Mouse (Mus musculus): ENCODE results near the gene Cracr2b. TPM values are rescaled to one million over a fixed set of nuclear protein-coding genes. Genes with fewer than 3 reads are reported as not detected.

Gene Cracr2b
- polyA plus RNA-seq, 1 experiment = 20.7 TPM

- Histone ChIP-seq H3K4me3 (replicated peaks; ENCODE audit: control insufficient read depth, low read depth, low read length) (no peak overlapping the region), H3K4me1 (ENCODE audit: control insufficient read depth, insufficient read depth, low read length) (peaks cover 4% of the 10 kb centered on the region), H3K27ac (ENCODE audit: control insufficient read depth, insufficient read depth, low read depth, low read length, poor library complexity) (no peak overlapping the region)
- no peak for TF ChIP-seq POLR2A (IDR thresholded peaks at IDR 0.05; ENCODE audit: borderline replicate concordance, control insufficient read depth, low read depth, low read length)
- TF ChIP-seq CTCF (IDR thresholded peaks at IDR 0.05; ENCODE audit: control insufficient read depth, insufficient read depth, low read length) = no peak
- 82% methylated on average over 7 of the region's 7 CpGs for WGBS
These were observed 41.1 kb downstream of the Cracr2b start for GRCm38 (mm10) chr7:141501820-141502555.

DNA sequence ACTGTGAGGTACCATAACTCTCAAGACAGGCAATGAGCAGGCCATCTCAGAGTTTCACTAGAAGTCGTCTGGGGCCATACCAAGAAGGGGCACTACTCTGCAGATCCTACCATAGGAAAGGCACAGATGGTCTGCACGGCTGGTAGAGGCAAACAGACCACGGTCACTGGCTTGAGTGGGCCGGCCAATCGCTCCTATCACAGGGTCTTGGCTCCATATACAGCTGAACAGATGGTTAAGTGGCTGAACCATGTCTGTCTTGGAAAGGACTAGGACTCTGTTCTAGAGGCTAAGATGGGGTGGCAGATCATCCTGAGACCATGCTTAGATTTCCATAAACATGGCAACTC is 41.6 kb downstream of the Cracr2b start:
- 94% methylated on average over 5 of the region's 5 CpGs for WGBS
- TF ChIP-seq POLR2A (IDR thresholded peaks at IDR 0.05; ENCODE audit: borderline replicate concordance, control insufficient read depth, low read depth, low read length) (no peak), CTCF (IDR thresholded peaks at IDR 0.05; ENCODE audit: control insufficient read depth, insufficient read depth, low read length) (no peak)
- no peak overlapping the region for H3K27ac ChIP-seq (ENCODE audit: control insufficient read depth, insufficient read depth, low read depth, low read length, poor library complexity)
- no peak overlapping the region for H3K4me3 ChIP-seq (replicated peaks; ENCODE audit: control insufficient read depth, low read depth, low read length)
- H3K4me1 ChIP-seq (ENCODE audit: control insufficient read depth, insufficient read depth, low read length) = peaks cover 4% of the 10 kb centered on the region

DNA sequence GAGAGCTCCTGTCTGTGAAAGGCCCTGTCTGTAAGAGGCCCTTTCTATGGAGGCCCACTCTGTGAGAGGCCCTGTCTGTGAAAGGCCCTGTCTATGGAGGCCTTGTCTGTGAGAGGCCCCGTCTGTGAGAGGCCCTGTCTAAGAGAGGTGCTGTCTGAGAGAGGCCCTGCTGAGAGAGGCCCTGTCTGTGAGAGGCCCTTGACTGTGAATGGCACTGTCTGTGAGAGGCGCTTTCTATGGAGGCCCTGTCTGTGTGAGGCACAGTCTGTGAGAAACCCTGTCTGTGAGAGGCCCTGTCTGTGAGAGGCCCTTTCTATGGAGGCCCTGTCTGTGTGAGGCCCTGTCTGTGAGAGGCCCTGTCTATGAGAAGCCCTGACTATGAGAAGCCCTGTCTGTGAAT is 45.4 kb downstream of the Cracr2b start:
- no peak for TF ChIP-seq CTCF (IDR thresholded peaks at IDR 0.05; ENCODE audit: control insufficient read depth, insufficient read depth, low read length)
- no peak for TF ChIP-seq POLR2A (IDR thresholded peaks at IDR 0.05; ENCODE audit: borderline replicate concordance, control insufficient read depth, low read depth, low read length)
- Histone ChIP-seq H3K27ac (ENCODE audit: control insufficient read depth, insufficient read depth, low read depth, low read length, poor library complexity) (peak overlapping the region; percentile 36), H3K4me1 (ENCODE audit: control insufficient read depth, insufficient read depth, low read length) (peaks cover 4% of the 10 kb centered on the region), H3K4me3 (replicated peaks; ENCODE audit: control insufficient read depth, low read depth, low read length) (peak overlapping the region; percentile 54)
- 89% methylated on average over 2 of the region's 2 CpGs for WGBS

DNA sequence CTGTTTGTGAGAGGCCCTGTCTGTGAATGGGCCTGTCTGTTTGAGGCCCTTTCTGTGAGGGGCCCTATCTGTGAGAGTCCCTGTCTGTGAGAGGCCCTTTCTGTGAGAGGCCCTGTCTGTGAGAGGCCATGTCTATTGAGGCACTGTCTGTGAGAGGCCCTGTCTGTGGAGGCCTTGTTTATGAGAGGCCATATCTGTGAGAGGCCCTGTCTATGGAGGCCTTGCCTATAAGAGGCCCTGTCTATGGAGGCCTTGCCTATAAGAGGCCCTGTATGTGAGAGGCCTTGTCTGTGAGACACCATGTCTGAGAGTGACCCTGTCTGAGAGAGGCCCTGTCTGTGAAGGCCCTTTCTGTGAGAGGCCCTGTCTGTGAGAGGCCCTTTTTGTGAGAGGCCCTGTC is 47.3 kb downstream of the Cracr2b start:
- H3K4me3 ChIP-seq (replicated peaks; ENCODE audit: control insufficient read depth, low read depth, low read length) = no peak overlapping the region
- no peak overlapping the region for H3K27ac ChIP-seq (ENCODE audit: control insufficient read depth, insufficient read depth, low read depth, low read length, poor library complexity)
- TF ChIP-seq CTCF (IDR thresholded peaks at IDR 0.05; ENCODE audit: control insufficient read depth, insufficient read depth, low read length) = no peak
- TF ChIP-seq POLR2A (IDR thresholded peaks at IDR 0.05; ENCODE audit: borderline replicate concordance, control insufficient read depth, low read depth, low read length) = no peak
- H3K4me1 ChIP-seq (ENCODE audit: control insufficient read depth, insufficient read depth, low read length) = no peaks in the 10 kb centered on the region

DNA sequence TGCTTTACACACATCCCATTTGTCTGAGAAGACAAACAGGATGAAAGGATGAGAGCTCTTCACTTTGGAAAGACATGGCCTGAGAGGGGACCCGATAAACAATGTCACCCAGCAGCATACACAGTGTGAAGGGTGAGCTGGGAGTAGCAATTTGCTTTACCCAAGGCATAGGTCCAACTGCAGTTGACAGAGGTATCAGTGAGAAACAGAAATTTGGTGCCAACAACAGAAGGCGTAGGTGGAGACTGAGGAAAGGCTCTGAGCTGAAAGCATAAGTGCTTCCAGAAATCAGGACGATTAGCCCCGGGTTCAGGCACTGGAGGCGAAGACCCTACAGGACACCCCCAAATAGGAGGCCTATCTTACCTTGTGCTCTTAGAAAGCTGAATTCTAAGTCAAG is 49.3 kb downstream of the Cracr2b start:
- no peak for TF ChIP-seq POLR2A (IDR thresholded peaks at IDR 0.05; ENCODE audit: borderline replicate concordance, control insufficient read depth, low read depth, low read length)
- TF ChIP-seq CTCF (IDR thresholded peaks at IDR 0.05; ENCODE audit: control insufficient read depth, insufficient read depth, low read length) = no peak
- no peaks in the 10 kb centered on the region for H3K4me1 ChIP-seq (ENCODE audit: control insufficient read depth, insufficient read depth, low read length)
- H3K4me3 ChIP-seq (replicated peaks; ENCODE audit: control insufficient read depth, low read depth, low read length) = no peak overlapping the region
- 93% methylated on average over 5 of the region's 5 CpGs for WGBS
- H3K27ac ChIP-seq (ENCODE audit: control insufficient read depth, insufficient read depth, low read depth, low read length, poor library complexity) = no peak overlapping the region

DNA sequence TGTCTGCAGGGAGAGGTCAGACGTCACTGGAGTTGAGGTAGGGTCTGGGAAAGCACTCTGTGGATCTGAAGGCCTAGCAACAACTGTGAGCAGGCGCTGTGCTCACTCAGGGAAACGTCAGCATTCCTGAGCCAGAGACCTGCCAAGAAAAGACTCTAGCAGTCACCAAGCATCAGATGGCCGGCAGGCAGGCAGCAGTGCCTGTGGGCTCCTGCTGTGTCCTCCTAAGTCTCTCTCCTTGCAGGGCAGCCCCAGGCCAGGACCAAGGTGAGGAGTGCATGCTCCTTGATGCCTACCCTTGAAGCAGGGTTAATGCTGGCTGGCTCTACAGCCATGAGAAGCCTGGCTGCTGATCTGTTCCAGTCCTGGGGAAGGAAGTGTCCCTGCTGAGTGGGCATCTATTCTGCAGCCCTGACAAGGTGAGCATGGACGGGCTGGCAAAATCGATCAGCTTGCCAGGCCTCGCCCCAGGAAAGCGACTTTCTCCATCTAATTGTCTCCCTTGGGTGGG is 49.8 kb downstream of the Cracr2b start:
- no peaks in the 10 kb centered on the region for H3K4me1 ChIP-seq (ENCODE audit: control insufficient read depth, insufficient read depth, low read length)

More for the DNA sequence above, 49.8 kb downstream of the Cracr2b start:
- Histone ChIP-seq H3K4me3 (replicated peaks; ENCODE audit: control insufficient read depth, low read depth, low read length) (no peak overlapping the region), H3K27ac (ENCODE audit: control insufficient read depth, insufficient read depth, low read depth, low read length, poor library complexity) (no peak overlapping the region)
- TF ChIP-seq POLR2A (IDR thresholded peaks at IDR 0.05; ENCODE audit: borderline replicate concordance, control insufficient read depth, low read depth, low read length) = no peak
- no peak for TF ChIP-seq CTCF (IDR thresholded peaks at IDR 0.05; ENCODE audit: control insufficient read depth, insufficient read depth, low read length)
- WGBS = 94% methylated on average over 8 of the region's 8 CpGs

Other genes starting within 250 kb of the Cracr2b start
- gene Lmntd2, start 247.0 kb upstream of the Cracr2b start, polyA plus RNA-seq (2011; ENCODE audit: insufficient read depth, insufficient read length, low replicate concordance, missing spikeins) = 0.47 and 1.9 TPM in 2 replicates
- 10.1 and 17.9 TPM in 2 replicates for gene Rassf7, start 245.2 kb upstream of the Cracr2b start, polyA plus RNA-seq (2011; ENCODE audit: insufficient read depth, insufficient read length, low replicate concordance, missing spikeins)
- gene Phrf1, start 232.3 kb upstream of the Cracr2b start, polyA plus RNA-seq (2011; ENCODE audit: insufficient read depth, insufficient read length, low replicate concordance, missing spikeins) = 76.7 and 130 TPM in 2 replicates
- 37.9 and 60.3 TPM in 2 replicates for gene Irf7, start 194.6 kb upstream of the Cracr2b start, polyA plus RNA-seq (2011; ENCODE audit: insufficient read depth, insufficient read length, low replicate concordance, missing spikeins)
- gene Cdhr5, start 184.3 kb upstream of the Cracr2b start, polyA plus RNA-seq (2011; ENCODE audit: insufficient read depth, insufficient read length, low replicate concordance, missing spikeins) = not detected in 2 replicates
- gene Sct, start 182.0 kb upstream of the Cracr2b start, polyA plus RNA-seq (2011; ENCODE audit: insufficient read depth, insufficient read length, low replicate concordance, missing spikeins) = not detected in 2 replicates
- gene Drd4, start 169.1 kb upstream of the Cracr2b start, polyA plus RNA-seq (2011; ENCODE audit: insufficient read depth, insufficient read length, low replicate concordance, missing spikeins) = not detected in 2 replicates
- gene Deaf1, start 133.4 kb upstream of the Cracr2b start, polyA plus RNA-seq (2011; ENCODE audit: insufficient read depth, insufficient read length, low replicate concordance, missing spikeins) = 49.1 and 51.4 TPM in 2 replicates
- gene Tmem80, start 133.4 kb upstream of the Cracr2b start, polyA plus RNA-seq (2011; ENCODE audit: insufficient read depth, insufficient read length, low replicate concordance, missing spikeins) = 23.5 and 33.0 TPM in 2 replicates
- gene Eps8l2, start 122.2 kb upstream of the Cracr2b start, polyA plus RNA-seq (2011; ENCODE audit: insufficient read depth, insufficient read length, low replicate concordance, missing spikeins) = 0.57 and 0.79 TPM in 2 replicates
- gene Taldo1, start 68.9 kb upstream of the Cracr2b start, polyA plus RNA-seq (2011; ENCODE audit: insufficient read depth, insufficient read length, low replicate concordance, missing spikeins) = 324 and 522 TPM in 2 replicates
- gene Gatd1, start 47.0 kb upstream of the Cracr2b start, polyA plus RNA-seq (2011; ENCODE audit: insufficient read depth, insufficient read length, low replicate concordance, missing spikeins) = 26.2 and 33.6 TPM in 2 replicates
- 3.4 TPM in 1 of 2 replicates, not detected in the other for gene Cend1, start 31.6 kb upstream of the Cracr2b start, polyA plus RNA-seq (2011; ENCODE audit: insufficient read depth, insufficient read length, low replicate concordance, missing spikeins)
- gene Slc25a22, start 23.2 kb upstream of the Cracr2b start, polyA plus RNA-seq (2011; ENCODE audit: insufficient read depth, insufficient read length, low replicate concordance, missing spikeins) = 18.1 and 30.3 TPM in 2 replicates
- gene Pidd1, start 17.1 kb upstream of the Cracr2b start, polyA plus RNA-seq (2011; ENCODE audit: insufficient read depth, insufficient read length, low replicate concordance, missing spikeins) = 19.4 and 39.6 TPM in 2 replicates
- 2,580 and 2,615 TPM in 2 replicates for gene Rplp2, start 13.7 kb upstream of the Cracr2b start, polyA plus RNA-seq (2011; ENCODE audit: insufficient read depth, insufficient read length, low replicate concordance, missing spikeins)
- gene Pnpla2, start 5.9 kb upstream of the Cracr2b start, polyA plus RNA-seq (2011; ENCODE audit: insufficient read depth, insufficient read length, low replicate concordance, missing spikeins) = 14.4 and 21.3 TPM in 2 replicates
- 22.5 and 34.2 TPM in 2 replicates for gene Cd151, start 6.3 kb downstream of the Cracr2b start, polyA plus RNA-seq (2011; ENCODE audit: insufficient read depth, insufficient read length, low replicate concordance, missing spikeins)
- gene Polr2l, start 14.0 kb downstream of the Cracr2b start, polyA plus RNA-seq (2011; ENCODE audit: insufficient read depth, insufficient read length, low replicate concordance, missing spikeins) = 5.0 and 7.9 TPM in 2 replicates
- 13.2 and 16.4 TPM in 2 replicates for gene Tspan4, start 14.1 kb downstream of the Cracr2b start, polyA plus RNA-seq (2011; ENCODE audit: insufficient read depth, insufficient read length, low replicate concordance, missing spikeins)
- 5.5 and 10.9 TPM in 2 replicates for gene Chid1, start 78.8 kb downstream of the Cracr2b start, polyA plus RNA-seq (2011; ENCODE audit: insufficient read depth, insufficient read length, low replicate concordance, missing spikeins)
- 38.8 and 59.9 TPM in 2 replicates for gene Ap2a2, start 101.1 kb downstream of the Cracr2b start, polyA plus RNA-seq (2011; ENCODE audit: insufficient read depth, insufficient read length, low replicate concordance, missing spikeins)
- 0.25 TPM in 1 of 2 replicates, not detected in the other for gene Muc6, start 194.2 kb downstream of the Cracr2b start, polyA plus RNA-seq (2011; ENCODE audit: insufficient read depth, insufficient read length, low replicate concordance, missing spikeins)
- 0.75 TPM in 1 of 2 replicates, not detected in the other for gene Muc2, start 229.2 kb downstream of the Cracr2b start, polyA plus RNA-seq (2011; ENCODE audit: insufficient read depth, insufficient read length, low replicate concordance, missing spikeins)